Mouse (Mus musculus): ENCODE data around the gene Vmn2r31. TPM values are rescaled to one million over a fixed set of nuclear protein-coding genes. Genes with fewer than 3 reads are reported as not detected.
"Not testable (repeated sequence)": the region's sequence is repeated elsewhere in the genome, so short reads cannot be mapped to it uniquely, and the experiment has no call there.

Gene Vmn2r31
- not detected for total RNA-seq (2021)
- long read RNA-seq, experiment 1 = 0 reads
- long read RNA-seq, experiment 2 = 0 reads

DNA sequence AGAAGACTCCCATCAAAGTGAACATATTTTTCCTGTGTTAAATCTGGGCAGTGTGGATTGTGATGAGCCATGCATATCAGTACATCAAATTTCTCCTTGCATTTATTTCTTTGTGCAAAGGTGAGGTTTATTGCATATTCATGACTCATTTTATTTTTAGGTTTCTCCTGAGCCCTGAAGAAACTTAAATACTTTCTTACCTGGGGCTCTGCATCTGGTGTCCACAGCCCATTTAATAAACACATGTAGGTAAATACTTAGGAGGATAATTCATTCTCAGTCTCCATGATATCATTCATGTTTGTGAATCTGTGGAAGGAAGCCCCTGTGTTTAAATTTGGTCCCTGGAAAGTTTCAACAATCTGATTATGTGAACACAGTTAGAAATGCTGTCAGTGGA is at the start of gene Vmn2r31:
Vmn2r31 (minus strand) TSS at position 101 of the 400 bp plus-strand sequence.
- DNase-seq = not testable (repeated sequence)

DNA sequence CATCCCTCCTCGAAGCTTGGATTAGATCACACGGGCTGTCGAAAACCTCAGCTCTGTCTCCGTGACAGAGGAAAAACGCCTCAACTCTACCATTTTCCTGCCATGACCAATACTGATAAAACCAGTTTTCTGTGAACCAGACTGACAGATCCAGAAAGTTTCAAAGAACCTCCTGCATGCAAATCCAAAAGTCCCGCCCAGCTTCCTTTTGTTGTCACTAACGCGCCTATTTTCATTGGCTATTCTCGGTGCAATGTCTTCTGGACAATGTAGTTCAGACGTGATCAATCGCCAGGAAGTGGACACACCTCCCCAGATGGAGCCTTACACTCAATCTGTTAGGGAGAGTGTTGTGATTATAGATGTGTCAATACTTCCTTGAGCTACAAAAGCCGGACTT is 25.1 kb downstream of the Vmn2r31 start, which contains the start of gene Gm45783:
Gm45783 (minus strand) TSS at position 143 of the 400 bp plus-strand sequence.
- peak; percentile 19 to 27 for DNase-seq

DNA sequence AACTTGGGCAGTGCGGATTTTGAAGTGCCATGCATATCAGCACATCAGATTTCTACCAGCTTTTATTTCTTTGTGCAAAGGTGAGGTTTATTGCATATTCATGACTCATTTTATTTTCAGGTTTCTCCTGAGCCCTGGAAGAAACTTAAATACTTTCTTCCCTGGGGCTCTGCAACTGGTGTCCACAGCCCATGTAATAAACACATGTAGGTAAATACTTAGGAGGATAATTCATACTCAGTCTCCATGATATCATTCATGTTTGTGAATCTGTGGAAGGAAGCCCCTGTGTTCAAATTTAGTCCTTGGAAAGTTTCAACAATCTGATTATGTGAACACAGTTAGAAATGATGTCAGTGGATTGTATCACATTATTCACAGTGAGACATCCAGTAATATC is 62.0 kb downstream of the Vmn2r31 start, which contains the start of gene Vmn2r30:
Vmn2r30 (minus strand) TSS at position 101 of the 400 bp plus-strand sequence.
- DNase-seq = not testable (repeated sequence)

Other genes with a start within 250 kb of the Vmn2r31 start
- 1 to 10 TPM; 1.7 to 1.8 TPM for gene Zfp418, start 228.4 kb downstream of the Vmn2r31 start, total RNA-seq (2021)
- 1 to 10 TPM; 3.9 to 4.5 TPM for gene Zfp772, start 189.7 kb downstream of the Vmn2r31 start, total RNA-seq (2021)
- gene Vmn2r29, start 152.4 kb downstream of the Vmn2r31 start, total RNA-seq (2021) = under 1 TPM; 0.26 to 0.43 TPM
- 1 to 10 TPM; 2.6 to 4.0 TPM for gene Gm45844, start 121.4 kb downstream of the Vmn2r31 start, total RNA-seq (2021)
- 10 to 100 TPM; 61.0 to 73.3 TPM for gene Clcn4, start 98.9 kb downstream of the Vmn2r31 start, total RNA-seq (2021)
- gene Vmn2r30, start 62.1 kb downstream of the Vmn2r31 start, total RNA-seq (2021) = under 1 TPM; 0.20 to 0.36 TPM
- gene Gm45783, start 25.1 kb downstream of the Vmn2r31 start, total RNA-seq (2021) = 1 to 10 TPM in 1 of 2 experiments, not detected in 1; 1.8 TPM
- not detected for gene Vmn2r32, start 80.3 kb upstream of the Vmn2r31 start, total RNA-seq (2021)
- not detected for gene Vmn2r33, start 167.1 kb upstream of the Vmn2r31 start, total RNA-seq (2021)

All from adrenal gland, postnatal 36 days (tissue).